Mouse (Mus musculus) olfactory bulb, adult 2 months (tissue): ENCODE measurements around the gene Akr7a5. TPM values are rescaled to one million over a fixed set of nuclear protein-coding genes. Genes with fewer than 3 reads are reported as not detected.

Experiments used
- H3K27ac ChIP-seq: fragments of 200-500 bp; 2 replicates; pipeline ENCODE4 v1.5.1; 2012; ENCODE audit warnings: low read depth, low read length; ENCODE audit not compliant: insufficient read depth
- H3K4me1 ChIP-seq: fragments of 200-500 bp; 2 replicates; pipeline ENCODE4 v1.6.1; 2012; ENCODE audit warnings: low read length; ENCODE audit not compliant: control insufficient read depth, insufficient read depth
- H3K4me3 ChIP-seq: fragments of 200-500 bp; 2 replicates; pipeline ENCODE4 v1.5.1; 2012; ENCODE audit warnings: mild to moderate bottlenecking, low read depth, low read length, moderate library complexity; ENCODE audit not compliant: insufficient read depth
- CTCF ChIP-seq: fragments of 200-500 bp; IDR thresholded peaks from 2 replicates; pipeline ENCODE4 v1.5.1; 2012; ENCODE audit warnings: low read depth, mild to moderate bottlenecking, low read length, moderate library complexity; ENCODE audit not compliant: insufficient read depth
- POLR2A ChIP-seq: fragments of 200-500 bp; IDR thresholded peaks from 2 replicates; pipeline ENCODE4 v1.6.1; 2012; ENCODE audit warnings: mild to moderate bottlenecking, low read depth, low read length, moderate library complexity; ENCODE audit not compliant: insufficient read depth
- WGBS: fragments of 180-500 bp; shearing (Covaris S2); methylation state at CpG from one replicate; pipeline ENCODE4 v1.1.7; 2018; 5-methylcytosine and 5-hydroxymethylcytosine counted together
- polyA plus RNA-seq: library from polyadenylated mRNA; stranded (reverse); fragments of >200 nt; gene quantifications from 2 replicates; pipeline ENCODE4 v1.2.4, GENCODE M21; 2012; ENCODE audit warnings: low replicate concordance; ENCODE audit not compliant: missing spikeins, insufficient read depth, insufficient read length

The Akr7a5 gene
- polyA plus RNA-seq, 1 experiment, result not detected

GRCm38 (mm10) chr4:139367336-139367735 lies 56.8 kb downstream of the Akr7a5 start:
- Histone ChIP-seq H3K4me1 (no peaks in the 10 kb centered on the region), H3K27ac (no peak overlapping the region), H3K4me3 (no peak overlapping the region)
- no peak for TF ChIP-seq POLR2A
- no peak for TF ChIP-seq CTCF
- WGBS, result 97% methylated on average over 3 of the region's 3 CpGs

Other genes starting within 250 kb of the Akr7a5 start
- not detected in 2 replicates for gene Htr6, start 235.2 kb upstream of the Akr7a5 start, polyA plus RNA-seq
- not detected in 2 replicates for gene Nbl1, start 217.8 kb upstream of the Akr7a5 start, polyA plus RNA-seq
- gene Minos1, start 179.6 kb upstream of the Akr7a5 start, polyA plus RNA-seq, result not detected in 2 replicates
- gene Capzb, start 117.8 kb upstream of the Akr7a5 start, polyA plus RNA-seq, result 218 and 336 TPM in 2 replicates
- not detected in 2 replicates for gene Pqlc2, start within 50 bp of the Akr7a5 start, polyA plus RNA-seq
- gene Mrto4, start 41.8 kb downstream of the Akr7a5 start, polyA plus RNA-seq, result not detected in 2 replicates
- not detected in 2 replicates for gene Emc1, start 41.8 kb downstream of the Akr7a5 start, polyA plus RNA-seq
- gene Ubr4, start 41.9 kb downstream of the Akr7a5 start, polyA plus RNA-seq, result 57.4 and 354 TPM in 2 replicates
- not detected in 2 replicates for gene Iffo2, start 219.8 kb downstream of the Akr7a5 start, polyA plus RNA-seq